Mouse (Mus musculus): Measurements from ENCODE around the gene Trpm7. TPM values are rescaled to one million over a fixed set of nuclear protein-coding genes. Genes with fewer than 3 reads are reported as not detected.

Gene Trpm7
- polyA plus RNA-seq, 1 experiment = 27.9 TPM

- Histone ChIP-seq H3K4me3 (ENCODE audit: insufficient read depth, low read length) (no peak overlapping the region), H3K27ac (ENCODE audit: insufficient read depth, low read length) (no peak overlapping the region), H3K4me1 (ENCODE audit: control insufficient read depth, insufficient read depth, low read length) (no peaks in the 10 kb centered on the region)
- no peak for TF ChIP-seq POLR2A (IDR thresholded peaks at IDR 0.05; ENCODE audit: extremely low read depth, insufficient read depth, low read length)
- TF ChIP-seq CTCF (IDR thresholded peaks at IDR 0.05; ENCODE audit: extremely low read depth, insufficient read depth, low read length) = no peak
Observed at GRCm38 (mm10) chr2:126844751-126845150, 31.3 kb downstream of the Trpm7 start.

GRCm38 (mm10) chr2:126838848-126839247 is 37.2 kb downstream of the Trpm7 start:
- no peak for TF ChIP-seq CTCF (IDR thresholded peaks at IDR 0.05; ENCODE audit: extremely low read depth, insufficient read depth, low read length)
- no peak for TF ChIP-seq POLR2A (IDR thresholded peaks at IDR 0.05; ENCODE audit: extremely low read depth, insufficient read depth, low read length)
- H3K4me1 ChIP-seq (ENCODE audit: control insufficient read depth, insufficient read depth, low read length) = no peaks in the 10 kb centered on the region
- no peak overlapping the region for H3K27ac ChIP-seq (ENCODE audit: insufficient read depth, low read length)
- no peak overlapping the region for H3K4me3 ChIP-seq (ENCODE audit: insufficient read depth, low read length)

GRCm38 (mm10) chr2:126817414-126817813 is 58.6 kb downstream of the Trpm7 start:
- no peak for TF ChIP-seq POLR2A (IDR thresholded peaks at IDR 0.05; ENCODE audit: extremely low read depth, insufficient read depth, low read length)
- no peak for TF ChIP-seq CTCF (IDR thresholded peaks at IDR 0.05; ENCODE audit: extremely low read depth, insufficient read depth, low read length)
- no peak overlapping the region for H3K27ac ChIP-seq (ENCODE audit: insufficient read depth, low read length)
- H3K4me3 ChIP-seq (ENCODE audit: insufficient read depth, low read length) = no peak overlapping the region
- no peaks in the 10 kb centered on the region for H3K4me1 ChIP-seq (ENCODE audit: control insufficient read depth, insufficient read depth, low read length)

- Histone ChIP-seq H3K4me1 (ENCODE audit: control insufficient read depth, insufficient read depth, low read length) (no peaks in the 10 kb centered on the region), H3K4me3 (ENCODE audit: insufficient read depth, low read length) (no peak overlapping the region), H3K27ac (ENCODE audit: insufficient read depth, low read length) (no peak overlapping the region)
- no peak for TF ChIP-seq CTCF (IDR thresholded peaks at IDR 0.05; ENCODE audit: extremely low read depth, insufficient read depth, low read length)
- TF ChIP-seq POLR2A (IDR thresholded peaks at IDR 0.05; ENCODE audit: extremely low read depth, insufficient read depth, low read length) = no peak
Observed at GRCm38 (mm10) chr2:126816644-126817347, 59.2 kb downstream of the Trpm7 start.

- H3K4me1 ChIP-seq (ENCODE audit: control insufficient read depth, insufficient read depth, low read length) = no peaks in the 10 kb centered on the region
- H3K27ac ChIP-seq (ENCODE audit: insufficient read depth, low read length) = no peak overlapping the region
- no peak for TF ChIP-seq CTCF (IDR thresholded peaks at IDR 0.05; ENCODE audit: extremely low read depth, insufficient read depth, low read length)
- no peak for TF ChIP-seq POLR2A (IDR thresholded peaks at IDR 0.05; ENCODE audit: extremely low read depth, insufficient read depth, low read length)
- H3K4me3 ChIP-seq (ENCODE audit: insufficient read depth, low read length) = no peak overlapping the region
Observed at GRCm38 (mm10) chr2:126815822-126816221, 60.2 kb downstream of the Trpm7 start.

- no peak overlapping the region for H3K27ac ChIP-seq (ENCODE audit: insufficient read depth, low read length)
- H3K4me3 ChIP-seq (ENCODE audit: insufficient read depth, low read length) = no peak overlapping the region
- H3K4me1 ChIP-seq (ENCODE audit: control insufficient read depth, insufficient read depth, low read length) = no peaks in the 10 kb centered on the region
- TF ChIP-seq CTCF (IDR thresholded peaks at IDR 0.05; ENCODE audit: extremely low read depth, insufficient read depth, low read length) (no peak), POLR2A (IDR thresholded peaks at IDR 0.05; ENCODE audit: extremely low read depth, insufficient read depth, low read length) (no peak)
Observed at GRCm38 (mm10) chr2:126801980-126802379, 74.0 kb downstream of the Trpm7 start.

GRCm38 (mm10) chr2:126798455-126798854 is 77.6 kb downstream of the Trpm7 start:
- Histone ChIP-seq H3K4me3 (ENCODE audit: insufficient read depth, low read length) (no peak overlapping the region), H3K27ac (ENCODE audit: insufficient read depth, low read length) (no peak overlapping the region), H3K4me1 (ENCODE audit: control insufficient read depth, insufficient read depth, low read length) (no peaks in the 10 kb centered on the region)
- TF ChIP-seq POLR2A (IDR thresholded peaks at IDR 0.05; ENCODE audit: extremely low read depth, insufficient read depth, low read length) = no peak
- no peak for TF ChIP-seq CTCF (IDR thresholded peaks at IDR 0.05; ENCODE audit: extremely low read depth, insufficient read depth, low read length)

- Histone ChIP-seq H3K4me3 (ENCODE audit: insufficient read depth, low read length) (no peak overlapping the region), H3K27ac (ENCODE audit: insufficient read depth, low read length) (no peak overlapping the region), H3K4me1 (ENCODE audit: control insufficient read depth, insufficient read depth, low read length) (no peaks in the 10 kb centered on the region)
- no peak for TF ChIP-seq POLR2A (IDR thresholded peaks at IDR 0.05; ENCODE audit: extremely low read depth, insufficient read depth, low read length)
- peak; percentile 33; the same call in 1 of the 2 replicates for TF ChIP-seq CTCF (IDR thresholded peaks at IDR 0.05; ENCODE audit: extremely low read depth, insufficient read depth, low read length)
Observed at GRCm38 (mm10) chr2:126795708-126796107, 80.3 kb downstream of the Trpm7 start.

- Histone ChIP-seq H3K4me3 (ENCODE audit: insufficient read depth, low read length) (no peak overlapping the region), H3K27ac (ENCODE audit: insufficient read depth, low read length) (no peak overlapping the region), H3K4me1 (ENCODE audit: control insufficient read depth, insufficient read depth, low read length) (0 out of 2 replicates have a peak, but pooled peaks cover 2% of the 10 kb centered on the region)
- no peak for TF ChIP-seq CTCF (IDR thresholded peaks at IDR 0.05; ENCODE audit: extremely low read depth, insufficient read depth, low read length)
- TF ChIP-seq POLR2A (IDR thresholded peaks at IDR 0.05; ENCODE audit: extremely low read depth, insufficient read depth, low read length) = no peak
Observed at GRCm38 (mm10) chr2:126792611-126793010, 83.4 kb downstream of the Trpm7 start.

- no peak overlapping the region for H3K27ac ChIP-seq (ENCODE audit: insufficient read depth, low read length)
- H3K4me3 ChIP-seq (ENCODE audit: insufficient read depth, low read length) = no peak overlapping the region
- H3K4me1 ChIP-seq (ENCODE audit: control insufficient read depth, insufficient read depth, low read length) = 0 out of 2 replicates have a peak, but pooled peaks cover 2% of the 10 kb centered on the region
- no peak for TF ChIP-seq POLR2A (IDR thresholded peaks at IDR 0.05; ENCODE audit: extremely low read depth, insufficient read depth, low read length)
- no peak for TF ChIP-seq CTCF (IDR thresholded peaks at IDR 0.05; ENCODE audit: extremely low read depth, insufficient read depth, low read length)
Observed at GRCm38 (mm10) chr2:126787721-126788342, 88.2 kb downstream of the Trpm7 start.
